11 mouse cellular contexts compared by ENCODE assay signal in genomic region chr5:35770891-35771663, GRCm38 (mm10). TPM values are rescaled to one million over a fixed set of nuclear protein-coding genes. Genes with fewer than 3 reads are reported as not detected.
A peak's percentile ranks its signal among the peaks of the same experiment; 100 is the strongest.
DNase-seq lines count a peak whose midpoint lies in the region; ATAC-seq and TF ChIP-seq lines count a peak whose summit lies in the region.
"Had no signal": no experiment of that assay in that cellular context is flagged by ENCODE, and none has a peak within 500 bp of the region (broad histone marks: within the 10 kb centered on the region; RNA-seq: fewer than 3 reads in every experiment).

No protein-coding gene starts in this region.

- no peak overlapping the region for H3K4me3 ChIP-seq in heart, embryonic 15.5 days
- no peak overlapping the region for H3K4me3 ChIP-seq in stomach, postnatal 0 days (ENCODE audit: low read depth, low read length)
- no peak overlapping the region for H3K4me3 ChIP-seq in midbrain, embryonic 11.5 days (ENCODE audit: low read depth, low read length)
- H3K4me3 ChIP-seq: left cerebral cortex, adult 2 months had no signal

- H3K4me1 ChIP-seq in heart, embryonic 15.5 days (replicated peaks) = peaks cover 75% of the 10 kb centered on the region
- no peaks in the 10 kb centered on the region for H3K4me1 ChIP-seq in stomach, postnatal 0 days (replicated peaks; ENCODE audit: control insufficient read depth, insufficient read depth)
- H3K4me1 ChIP-seq in midbrain, embryonic 11.5 days (ENCODE audit: control insufficient read depth, insufficient read depth, low read length) = no peaks in the 10 kb centered on the region

- no peaks in the 10 kb centered on the region for H3K9me3 ChIP-seq in heart, embryonic 15.5 days (replicated peaks)
- H3K9me3 ChIP-seq in stomach, postnatal 0 days (ENCODE audit: control insufficient read depth, low read length) = no peaks in the 10 kb centered on the region
- H3K9me3 ChIP-seq in midbrain, embryonic 11.5 days (ENCODE audit: control insufficient read depth, low read length) = no peaks in the 10 kb centered on the region

- H3K27me3 ChIP-seq in heart, embryonic 15.5 days = no peaks in the 10 kb centered on the region
- H3K27me3 ChIP-seq in stomach, postnatal 0 days (ENCODE audit: control insufficient read depth, insufficient read depth, low read length) = no peaks in the 10 kb centered on the region
- no peaks in the 10 kb centered on the region for H3K27me3 ChIP-seq in midbrain, embryonic 11.5 days (ENCODE audit: control insufficient read depth, insufficient read depth, low read length)

- ATAC-seq in heart, embryonic 15.5 days (replicated peaks; ENCODE audit: insufficient number of reproducible peaks, insufficient read depth, low FRiP score, low read depth) = peak; percentile 26; the same call in 1 of the 2 replicates
- ATAC-seq in stomach, postnatal 0 days (ENCODE audit: low FRiP score, low TSS enrichment) = peak; percentile 55; the same call in 1 of the 2 replicates
- no peak for ATAC-seq in megakaryocyte-erythroid progenitor cell, adult 5-6 weeks (replicated peaks; ENCODE audit: low FRiP score, low TSS enrichment, poor library complexity, severe bottlenecking)
- no peak for ATAC-seq in midbrain, embryonic 11.5 days (ENCODE audit: low FRiP score)

- WGBS in heart, embryonic 15.5 days = 27% methylated on average over 14 of the region's 14 CpGs
- 30% methylated on average over 14 of the region's 14 CpGs for WGBS in stomach, postnatal 0 days
- WGBS in midbrain, embryonic 11.5 days = 81% methylated on average over 14 of the region's 14 CpGs

- H3K4me2 ChIP-seq in heart, embryonic 15.5 days = peak overlapping the region; percentile 49
- H3K4me2 ChIP-seq in stomach, postnatal 0 days (replicated peaks; ENCODE audit: low read depth) = no peak overlapping the region
- H3K4me2 ChIP-seq in midbrain, embryonic 11.5 days = no peak overlapping the region

- no peak for TF ChIP-seq CTCF in stomach, postnatal 0 days (IDR thresholded peaks at IDR 0.05; ENCODE audit: low read depth)

- peak overlapping the region; percentile 82 for H3K27ac ChIP-seq in heart, embryonic 15.5 days
- H3K27ac ChIP-seq in stomach, postnatal 0 days (replicated peaks) = no peak overlapping the region
- no peak overlapping the region for H3K27ac ChIP-seq in midbrain, embryonic 11.5 days (ENCODE audit: low read depth, low read length)
- H3K27ac ChIP-seq: left cerebral cortex, adult 2 months had no signal

- DNase-seq in ovary, postnatal 36 days (ENCODE audit: low spot score) = peak; percentile 51
- no peak for DNase-seq in ovary, postnatal 10 days (ENCODE audit: low spot score)
- DNase-seq in adrenal gland, postnatal 10 days = peak; percentile 75
- DNase-seq in stomach, postnatal 0 days (ENCODE audit: low spot score) = peak; percentile 60
- DNase-seq in layer of hippocampus, postnatal 36 days = no peak
- DNase-seq in midbrain, embryonic 11.5 days (ENCODE audit: low spot score, missing footprints) = no peak
- DNase-seq: embryo, embryonic 11 days; lung, postnatal 10 days had no signal

- no peak for TF ChIP-seq EP300 in stomach, postnatal 0 days (optimal IDR thresholded peaks at IDR 0.05)

- H3K9ac ChIP-seq in heart, embryonic 15.5 days = no peak overlapping the region
- H3K9ac ChIP-seq in stomach, postnatal 0 days (ENCODE audit: low read length) = no peak overlapping the region
- H3K9ac ChIP-seq in midbrain, embryonic 11.5 days (ENCODE audit: low read length) = no peak overlapping the region

- H3K36me3 ChIP-seq in heart, embryonic 15.5 days = no peaks in the 10 kb centered on the region
- H3K36me3 ChIP-seq in stomach, postnatal 0 days (ENCODE audit: control insufficient read depth, insufficient read depth, low read length) = no peaks in the 10 kb centered on the region
- H3K36me3 ChIP-seq in midbrain, embryonic 11.5 days (ENCODE audit: control insufficient read depth, insufficient read depth, low read length) = no peaks in the 10 kb centered on the region

RNA-seq across cellular contexts. Expression of gene Ablim2, which starts 13.4 kb away (rescaled TPM):
- 1 to 10 TPM; 4.0 to 8.9 TPM for total RNA-seq in adrenal gland, postnatal 10 days (2021)
- 4.3 and 5.3 TPM in 2 replicates for polyA plus RNA-seq in heart, embryonic 15.5 days (2015; fragmentation: Nextera tagmentation; extraction: Ambion mirVana)
- polyA plus RNA-seq in stomach, postnatal 0 days (2015; fragmentation: Nextera tagmentation; extraction: Ambion mirVana) = 1.3 and 1.5 TPM in 2 replicates
- total RNA-seq in layer of hippocampus, postnatal 36 days (2021) = 100 to 1,000 TPM; 128 to 145 TPM
- 0.22 TPM in 1 of 2 replicates, not detected in the other for total RNA-seq in megakaryocyte-erythroid progenitor cell, adult 5-6 weeks (2014; fragmentation: Nextera tagmentation)
- 0.38 and 3.1 TPM in 2 replicates for total RNA-seq in megakaryocyte-erythroid progenitor cell, adult 5-6 weeks (2017)
- polyA plus RNA-seq in midbrain, embryonic 11.5 days (2014; fragmentation: Nextera tagmentation; extraction: Ambion mirVana) = 0.36 and 0.51 TPM in 2 replicates

RNA-seq across cellular contexts. Expression of gene Sh3tc1, which starts 31.3 kb away (rescaled TPM):
- total RNA-seq in adrenal gland, postnatal 10 days (2021) = 10 to 100 TPM in 1 of 2 experiments, 1 to 10 TPM in 1; 9.5 to 17.6 TPM
- polyA plus RNA-seq in heart, embryonic 15.5 days (2015; fragmentation: Nextera tagmentation; extraction: Ambion mirVana) = 8.6 and 10.9 TPM in 2 replicates
- polyA plus RNA-seq in stomach, postnatal 0 days (2015; fragmentation: Nextera tagmentation; extraction: Ambion mirVana) = 2.8 and 3.2 TPM in 2 replicates
- total RNA-seq in layer of hippocampus, postnatal 36 days (2021) = 1 to 10 TPM; 1.6 to 2.7 TPM
- 2.5 TPM in 1 of 2 replicates, not detected in the other for total RNA-seq in megakaryocyte-erythroid progenitor cell, adult 5-6 weeks (2014; fragmentation: Nextera tagmentation)
- total RNA-seq in megakaryocyte-erythroid progenitor cell, adult 5-6 weeks (2017) = 0.23 TPM in 1 of 2 replicates, not detected in the other
- 2.3 and 3.2 TPM in 2 replicates for polyA plus RNA-seq in midbrain, embryonic 11.5 days (2014; fragmentation: Nextera tagmentation; extraction: Ambion mirVana)

Comparison
In these comparisons a context has a peak if more than half of its experiments do, and no peak if none do; other contexts are left out.
1. DNase-seq: peak in ovary, postnatal 36 days (single experiment), adrenal gland, postnatal 10 days (single experiment) and stomach, postnatal 0 days (single experiment); none in ovary, postnatal 10 days (single experiment), layer of hippocampus, postnatal 36 days (0 of 2) and midbrain, embryonic 11.5 days (single experiment).
2. ATAC-seq: peak in heart, embryonic 15.5 days (single experiment) and stomach, postnatal 0 days (single experiment); none in megakaryocyte-erythroid progenitor cell, adult 5-6 weeks (single experiment) and midbrain, embryonic 11.5 days (single experiment).
3. RNA of gene Ablim2, which starts 13.4 kb away (total RNA-seq): 128 to 145 TPM in layer of hippocampus, postnatal 36 days; 4.0 to 8.9 TPM in adrenal gland, postnatal 10 days and 0.22 to 3.1 TPM in megakaryocyte-erythroid progenitor cell, adult 5-6 weeks; every median in the first group is over 10 times any median in the second.